Mouse (Mus musculus): ENCODE measurements around the gene Abcb8. TPM values are rescaled to one million over a fixed set of nuclear protein-coding genes. Genes with fewer than 3 reads are reported as not detected.

The Abcb8 gene
- polyA plus RNA-seq, 1 experiment from 2014 or later = 56.5 TPM

- peak; percentile 53; the same call in 1 of the 2 replicates for ATAC-seq (ENCODE audit: low FRiP score, low read depth)
Observed at GRCm38 (mm10) chr5:24401969-24402368, 8.5 kb downstream of the Abcb8 start.

GRCm38 (mm10) chr5:24404594-24405360, 11.3 kb downstream of the Abcb8 start:
- no peaks in the 10 kb centered on the region; the same call in 1 of the 2 replicates for H3K4me1 ChIP-seq (replicated peaks)
- H3K27me3 ChIP-seq = no peaks in the 10 kb centered on the region
- H3K9ac ChIP-seq = no peak overlapping the region
- no peak for ATAC-seq (ENCODE audit: low FRiP score, low read depth)
- H3K4me2 ChIP-seq = no peak overlapping the region
- 86% methylated on average over 6 of the region's 6 CpGs for WGBS
- no peak overlapping the region for H3K27ac ChIP-seq (replicated peaks)
- no peaks in the 10 kb centered on the region for H3K9me3 ChIP-seq
- no peaks in the 10 kb centered on the region; the same call in 1 of the 2 replicates for H3K36me3 ChIP-seq
- no peak overlapping the region for H3K4me3 ChIP-seq

More at GRCm38 (mm10) chr5:24401969-24402368, 8.5 kb downstream of the Abcb8 start:
- Histone ChIP-seq H3K9ac (no peak overlapping the region), H3K4me1 (replicated peaks) (no peaks in the 10 kb centered on the region), H3K36me3 (no peaks in the 10 kb centered on the region; the same call in 1 of the 2 replicates), H3K27ac (replicated peaks) (no peak overlapping the region), H3K9me3 (no peaks in the 10 kb centered on the region), H3K27me3 (no peaks in the 10 kb centered on the region), H3K4me2 (no peak overlapping the region), H3K4me3 (no peak overlapping the region)
- 48% methylated on average over 9 of the region's 9 CpGs for WGBS

GRCm38 (mm10) chr5:24405389-24405876, 12.0 kb downstream of the Abcb8 start:
- Histone ChIP-seq H3K4me3 (no peak overlapping the region), H3K27ac (replicated peaks) (no peak overlapping the region), H3K9me3 (no peaks in the 10 kb centered on the region), H3K27me3 (no peaks in the 10 kb centered on the region), H3K36me3 (no peaks in the 10 kb centered on the region; the same call in 1 of the 2 replicates), H3K4me2 (no peak overlapping the region), H3K9ac (no peak overlapping the region), H3K4me1 (replicated peaks) (no peaks in the 10 kb centered on the region; the same call in 1 of the 2 replicates)
- 76% methylated on average over 3 of the region's 3 CpGs for WGBS
- ATAC-seq (ENCODE audit: low FRiP score, low read depth) = no peak

- WGBS = 93% methylated on average over 13 of the region's 13 CpGs
- no peaks in the 10 kb centered on the region; the same call in 1 of the 2 replicates for H3K36me3 ChIP-seq
Observed at GRCm38 (mm10) chr5:24408651-24409050, 15.2 kb downstream of the Abcb8 start.

GRCm38 (mm10) chr5:24409466-24409865, 16.0 kb downstream of the Abcb8 start:
- Histone ChIP-seq H3K4me3 (no peak overlapping the region), H3K27ac (replicated peaks) (no peak overlapping the region), H3K9me3 (no peaks in the 10 kb centered on the region), H3K4me2 (no peak overlapping the region), H3K27me3 (no peaks in the 10 kb centered on the region), H3K9ac (no peak overlapping the region), H3K4me1 (replicated peaks) (no peaks in the 10 kb centered on the region; the same call in 1 of the 2 replicates), H3K36me3 (no peaks in the 10 kb centered on the region)
- 76% methylated on average over 2 of the region's 2 CpGs for WGBS
- ATAC-seq (ENCODE audit: low FRiP score, low read depth) = no peak

More at GRCm38 (mm10) chr5:24408651-24409050, 15.2 kb downstream of the Abcb8 start:
- H3K4me1 ChIP-seq (replicated peaks) = no peaks in the 10 kb centered on the region; the same call in 1 of the 2 replicates
- H3K4me3 ChIP-seq = no peak overlapping the region
- no peaks in the 10 kb centered on the region for H3K27me3 ChIP-seq
- ATAC-seq (ENCODE audit: low FRiP score, low read depth) = no peak
- no peak overlapping the region for H3K9ac ChIP-seq
- no peak overlapping the region for H3K4me2 ChIP-seq
- no peaks in the 10 kb centered on the region for H3K9me3 ChIP-seq
- no peak overlapping the region for H3K27ac ChIP-seq (replicated peaks)

GRCm38 (mm10) chr5:24412063-24412462, 18.6 kb downstream of the Abcb8 start:
- Histone ChIP-seq H3K4me3 (no peak overlapping the region), H3K4me1 (replicated peaks) (peaks cover 9% of the 10 kb centered on the region), H3K9me3 (no peaks in the 10 kb centered on the region), H3K36me3 (no peaks in the 10 kb centered on the region), H3K4me2 (no peak overlapping the region), H3K27me3 (no peaks in the 10 kb centered on the region), H3K9ac (no peak overlapping the region), H3K27ac (replicated peaks) (no peak overlapping the region)
- 93% methylated on average over 2 of the region's 2 CpGs for WGBS
- no peak for ATAC-seq (ENCODE audit: low FRiP score, low read depth)

GRCm38 (mm10) chr5:24413042-24413693, 19.7 kb downstream of the Abcb8 start, which contains the start of gene Asic3:
Gene Asic3 (plus strand): TSS chr5:24413392.
- whole genome bisulfite sequencing = 50% methylated on average over 11 of the region's 11 CpGs
- Histone ChIP-seq H3K4me2 (no peak within 1 kb of the TSS), H3K9ac (no peak within 1 kb of the TSS), H3K9me3 (no peaks in the 10 kb centered on the region), H3K36me3 (no peaks in the 10 kb centered on the region), H3K27me3 (no peaks in the 10 kb centered on the region), H3K4me3 (no peak within 1 kb of the TSS), H3K4me1 (replicated peaks) (peaks cover 9% of the 10 kb centered on the region), H3K27ac (replicated peaks) (no peak within 1 kb of the TSS)
- ATAC-seq (ENCODE audit: low FRiP score, low read depth) = no peak

GRCm38 (mm10) chr5:24413938-24414337, 20.5 kb downstream of the Abcb8 start:
- no peaks in the 10 kb centered on the region for H3K27me3 ChIP-seq
- H3K4me1 ChIP-seq (replicated peaks) = peaks cover 9% of the 10 kb centered on the region
- no peak overlapping the region for H3K9ac ChIP-seq
- H3K36me3 ChIP-seq = 0 out of 2 replicates have a peak, but pooled peaks cover under 1% of the 10 kb centered on the region
- no peak overlapping the region for H3K27ac ChIP-seq (replicated peaks)
- H3K4me2 ChIP-seq = no peak overlapping the region
- WGBS = 79% methylated on average over 13 of the region's 13 CpGs
- H3K4me3 ChIP-seq = no peak overlapping the region
- H3K9me3 ChIP-seq = no peaks in the 10 kb centered on the region
- no peak for ATAC-seq (ENCODE audit: low FRiP score, low read depth)

GRCm38 (mm10) chr5:24416222-24416736, 22.8 kb downstream of the Abcb8 start:
- Histone ChIP-seq H3K27ac (replicated peaks) (0 out of 2 replicates have a peak overlapping the region, but pooled peaks have one; percentile 31), H3K27me3 (no peaks in the 10 kb centered on the region), H3K4me2 (peak overlapping the region; percentile 34), H3K4me1 (replicated peaks) (peaks cover 9% of the 10 kb centered on the region), H3K4me3 (no peak overlapping the region), H3K9ac (no peak overlapping the region), H3K9me3 (no peaks in the 10 kb centered on the region), H3K36me3 (peaks cover 11% of the 10 kb centered on the region)
- 5% methylated on average over 21 of the region's 21 CpGs for WGBS
- ATAC-seq (ENCODE audit: low FRiP score, low read depth) = peak; percentile 76

- Histone ChIP-seq H3K27me3 (no peaks in the 10 kb centered on the region), H3K9me3 (no peaks in the 10 kb centered on the region), H3K9ac (no peak overlapping the region), H3K4me1 (replicated peaks) (peaks cover 19% of the 10 kb centered on the region), H3K36me3 (peaks cover 11% of the 10 kb centered on the region), H3K4me2 (no peak overlapping the region), H3K27ac (replicated peaks) (no peak overlapping the region), H3K4me3 (no peak overlapping the region)
- WGBS = 90% methylated on average over 10 of the region's 10 CpGs
- no peak for ATAC-seq (ENCODE audit: low FRiP score, low read depth)
Observed at GRCm38 (mm10) chr5:24417587-24417986, 24.1 kb downstream of the Abcb8 start.

- no peak for ATAC-seq (ENCODE audit: low FRiP score, low read depth)
- peaks cover 11% of the 10 kb centered on the region for H3K36me3 ChIP-seq
- no peaks in the 10 kb centered on the region for H3K9me3 ChIP-seq
- no peaks in the 10 kb centered on the region for H3K27me3 ChIP-seq
- no peak overlapping the region for H3K4me3 ChIP-seq
- H3K4me2 ChIP-seq = no peak overlapping the region
- WGBS = 92% methylated on average over 9 of the region's 9 CpGs
- H3K4me1 ChIP-seq (replicated peaks) = peaks cover 35% of the 10 kb centered on the region
- no peak overlapping the region for H3K27ac ChIP-seq (replicated peaks)
- H3K9ac ChIP-seq = no peak overlapping the region
Observed at GRCm38 (mm10) chr5:24420381-24420780, 26.9 kb downstream of the Abcb8 start.
